Mouse (Mus musculus): ENCODE data around the gene Atp2b2. TPM values are rescaled to one million over a fixed set of nuclear protein-coding genes. Genes with fewer than 3 reads are reported as not detected.

Gene Atp2b2
- total RNA-seq (2021): 100 to 1,000 TPM; 324 to 330 TPM

DNA sequence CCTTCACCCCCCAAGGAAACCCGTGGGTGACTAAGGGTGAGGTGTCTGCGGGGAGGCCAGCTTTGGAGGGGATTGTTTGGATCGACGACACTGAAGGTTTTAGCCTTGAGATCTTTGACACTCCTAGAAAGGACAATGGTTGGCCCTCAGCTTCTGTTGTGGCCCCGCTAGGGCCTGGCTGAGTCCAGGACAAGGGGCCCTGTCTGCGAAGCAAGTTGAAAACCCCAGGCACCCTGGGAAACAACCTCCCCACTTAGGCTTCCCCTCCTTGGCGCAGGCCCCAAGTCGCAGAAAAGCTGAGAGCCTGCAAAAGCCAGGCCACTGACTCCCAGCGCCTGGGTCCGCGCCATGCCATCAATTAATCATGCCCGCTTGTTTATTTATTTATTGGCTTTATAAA, at the start of gene Atp2b2:
TSS of gene Atp2b2 (minus strand) at position 282 of the 400 bp plus-strand sequence.
- no peak for DNase-seq

DNA sequence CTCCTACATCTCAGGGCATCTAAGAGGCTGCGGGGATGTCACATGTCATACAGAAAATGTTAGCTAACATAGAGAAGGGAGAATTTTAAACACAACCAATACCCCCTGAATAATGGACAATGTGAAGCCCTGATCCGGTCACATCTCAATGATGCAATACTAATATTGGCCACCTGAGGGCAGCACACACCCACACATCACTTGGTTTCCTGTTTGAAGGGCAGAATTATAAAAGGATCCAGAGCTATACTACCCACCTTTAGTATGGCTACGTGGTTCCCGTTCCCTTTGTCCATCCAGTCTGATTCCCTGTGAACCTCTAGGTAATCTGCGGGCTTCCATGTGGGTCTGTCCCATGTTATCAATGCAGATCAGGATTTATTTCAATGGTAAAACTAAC, 47.2 kb upstream of the Atp2b2 start:
- peak; percentile 63 to 66 for DNase-seq

DNA sequence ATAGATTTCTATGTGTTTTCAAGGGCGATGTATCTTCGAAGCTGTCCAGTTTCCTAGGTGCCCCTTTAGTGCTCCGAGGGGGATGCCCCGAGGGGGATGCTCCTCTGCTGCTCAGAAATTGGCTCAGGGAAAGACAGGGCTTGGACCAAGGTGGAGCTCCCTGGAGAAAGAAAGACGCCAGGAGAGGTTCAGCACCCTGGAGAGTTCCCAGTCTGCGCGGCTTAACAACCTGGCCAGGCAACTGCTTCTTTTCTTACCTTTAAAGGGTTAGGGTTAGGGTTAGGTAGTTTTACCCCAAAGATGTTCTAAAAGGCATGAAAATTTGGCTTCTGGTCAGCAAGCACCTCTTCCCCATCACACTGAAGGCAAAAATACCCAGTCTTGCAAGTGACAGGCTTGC, 44.7 kb upstream of the Atp2b2 start:
- DNase-seq: no peak

DNA sequence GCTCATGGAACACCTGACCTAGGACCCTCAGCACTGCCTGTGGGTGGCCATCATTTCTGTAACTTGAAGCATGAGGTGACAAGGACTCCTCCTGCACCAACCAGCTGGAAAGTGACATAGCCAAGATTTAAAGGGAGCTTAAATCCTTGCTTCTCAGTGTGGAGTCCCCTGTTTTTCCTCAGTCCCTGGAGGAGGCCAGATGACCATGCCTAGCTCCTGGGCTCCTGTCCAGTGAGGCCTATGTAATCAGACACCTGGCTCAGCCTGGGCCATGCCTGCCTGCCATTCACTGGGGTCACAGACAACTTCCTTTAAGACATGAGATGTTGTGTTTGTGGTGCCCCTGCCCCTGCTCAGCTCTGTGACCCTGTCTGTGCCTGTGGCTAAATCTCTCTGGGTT, 36.1 kb upstream of the Atp2b2 start:
- no peak for DNase-seq

DNA sequence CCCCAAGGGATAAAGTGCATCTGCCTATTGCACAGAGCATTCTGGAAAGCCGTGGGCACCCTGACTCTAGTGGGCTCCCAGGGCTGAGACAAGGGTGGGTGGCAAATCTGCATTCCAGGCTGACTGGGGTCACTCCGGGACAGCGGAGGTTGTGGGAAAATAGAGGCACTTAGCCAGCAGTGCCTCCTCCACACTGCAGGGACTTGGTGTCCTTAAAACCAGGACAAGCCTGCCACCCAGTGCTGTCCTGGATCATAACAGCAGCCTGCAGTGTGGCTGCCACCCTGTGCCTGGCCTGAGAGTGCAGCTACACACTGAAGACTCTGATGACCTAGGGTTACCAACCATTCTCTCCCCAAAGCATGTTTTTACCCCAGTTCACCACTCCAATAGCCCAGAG, 34.1 kb upstream of the Atp2b2 start:
- peak; percentile 72 to 75 for DNase-seq

DNA sequence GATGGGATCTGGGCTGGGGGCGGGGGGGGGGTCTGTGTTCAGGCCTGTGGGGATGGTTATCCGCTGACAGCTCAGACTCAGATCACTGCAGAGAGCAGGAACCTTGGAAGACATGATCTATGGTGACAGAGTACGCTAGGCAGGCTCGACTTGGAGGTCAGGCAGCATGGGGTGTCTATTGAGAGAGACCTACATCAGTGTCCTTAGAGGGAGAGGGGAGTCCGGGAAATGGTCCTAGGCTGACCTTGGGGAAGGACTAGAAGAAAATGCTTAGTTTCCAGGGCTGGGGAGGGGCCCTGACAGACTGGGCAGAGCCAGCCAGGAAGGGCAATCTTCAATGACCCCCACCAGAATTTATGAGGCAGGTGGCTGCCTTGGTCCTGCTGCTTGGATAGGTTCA, 33.6 kb upstream of the Atp2b2 start:
- no peak for DNase-seq

- DNase-seq: no peak
Measured at GRCm38 (mm10) chr6:114074929-114075328, 32.5 kb upstream of the Atp2b2 start.

DNA sequence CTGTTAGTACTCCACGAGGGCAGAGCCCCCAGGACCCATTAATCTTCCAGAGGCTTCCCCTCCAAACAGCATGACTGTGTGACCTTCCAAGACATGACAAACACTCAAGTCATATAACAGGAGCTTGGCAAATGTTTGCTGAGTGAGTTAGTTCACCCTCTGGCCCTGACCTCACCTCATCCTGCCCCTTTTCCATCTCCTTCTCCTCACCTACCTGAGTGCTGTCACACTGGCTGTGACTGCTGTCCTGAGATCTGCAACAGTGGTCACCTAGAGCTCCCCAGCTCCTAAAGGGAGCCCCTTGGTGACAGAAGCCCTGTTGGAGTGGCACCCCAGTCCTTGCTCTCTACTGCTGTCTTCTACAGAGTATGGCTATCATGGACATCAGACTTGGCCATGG, 31.8 kb upstream of the Atp2b2 start:
- no peak for DNase-seq

GRCm38 (mm10) chr6:114071564-114071963, 29.2 kb upstream of the Atp2b2 start:
- peak; percentile 39 to 49 for DNase-seq

GRCm38 (mm10) chr6:114063100-114063499, 20.7 kb upstream of the Atp2b2 start:
- no peak for DNase-seq

- no peak for DNase-seq
Measured at GRCm38 (mm10) chr6:114062688-114063087, 20.3 kb upstream of the Atp2b2 start.

GRCm38 (mm10) chr6:114059206-114059605, 16.8 kb upstream of the Atp2b2 start:
- DNase-seq: no peak

GRCm38 (mm10) chr6:114058030-114058808, 15.8 kb upstream of the Atp2b2 start:
- DNase-seq: no peak

DNA sequence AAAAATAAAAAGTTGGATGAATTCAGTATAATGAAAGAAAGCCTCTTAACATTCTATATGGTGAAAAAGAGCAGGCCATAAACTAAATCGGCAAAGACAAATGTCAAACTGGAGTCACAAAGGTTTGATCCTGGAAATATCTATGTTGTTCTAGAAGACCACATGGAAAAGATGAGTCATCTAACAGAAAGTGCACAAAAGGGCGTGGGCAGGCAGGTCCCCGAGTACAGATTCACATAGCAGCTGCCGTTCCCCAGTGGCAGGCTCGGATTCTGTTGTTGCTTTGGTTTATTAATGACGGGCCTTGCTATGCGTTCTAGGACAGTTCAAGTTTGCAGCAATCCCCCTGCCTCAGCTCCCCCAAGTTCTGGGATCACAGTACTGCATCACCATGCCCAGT, 12.9 kb upstream of the Atp2b2 start:
- peak; percentile 44 to 48 for DNase-seq

- no peak for DNase-seq
Measured at GRCm38 (mm10) chr6:114044962-114045361, 2.5 kb upstream of the Atp2b2 start.

DNA sequence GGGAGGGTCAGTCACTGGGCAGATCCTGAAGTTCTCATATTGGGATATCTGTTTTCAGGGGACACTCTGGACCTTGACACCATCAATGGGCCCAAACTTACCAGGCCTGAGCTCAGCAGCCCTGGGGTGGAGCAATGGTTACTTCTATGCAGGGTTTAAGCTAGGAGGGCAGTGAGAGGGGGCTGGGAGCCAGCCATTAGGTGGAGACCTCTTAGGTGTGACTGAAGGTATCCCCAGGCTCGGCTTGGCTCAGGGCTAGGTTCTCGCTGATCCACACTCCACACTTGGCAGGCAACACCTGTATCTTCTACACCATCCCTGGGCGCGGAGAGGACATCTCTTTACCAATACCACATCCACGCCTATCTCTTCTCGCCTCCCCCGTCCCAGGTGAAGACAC, 423 bp upstream of the Atp2b2 start:
- no peak for DNase-seq

DNA sequence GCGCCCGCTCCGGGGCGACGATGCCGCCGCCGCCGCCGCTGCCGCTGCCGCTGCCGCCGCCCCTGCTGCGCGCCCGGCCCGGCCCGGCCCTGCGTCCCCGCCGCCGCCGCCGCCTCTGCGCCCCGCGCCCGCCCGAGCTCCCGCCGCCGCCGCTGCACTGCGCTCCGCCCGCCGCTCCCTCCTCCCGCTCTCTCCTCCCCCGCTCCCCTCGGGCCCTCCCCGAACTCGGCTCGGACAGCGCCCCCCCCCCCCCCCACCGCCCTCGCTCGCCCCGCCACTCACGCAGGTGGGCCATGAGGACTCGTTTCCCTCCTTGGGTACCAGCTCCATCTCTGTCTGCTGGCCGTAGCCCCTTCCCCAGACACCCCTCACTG, 515 bp downstream of the Atp2b2 start:
- no peak for DNase-seq

DNA sequence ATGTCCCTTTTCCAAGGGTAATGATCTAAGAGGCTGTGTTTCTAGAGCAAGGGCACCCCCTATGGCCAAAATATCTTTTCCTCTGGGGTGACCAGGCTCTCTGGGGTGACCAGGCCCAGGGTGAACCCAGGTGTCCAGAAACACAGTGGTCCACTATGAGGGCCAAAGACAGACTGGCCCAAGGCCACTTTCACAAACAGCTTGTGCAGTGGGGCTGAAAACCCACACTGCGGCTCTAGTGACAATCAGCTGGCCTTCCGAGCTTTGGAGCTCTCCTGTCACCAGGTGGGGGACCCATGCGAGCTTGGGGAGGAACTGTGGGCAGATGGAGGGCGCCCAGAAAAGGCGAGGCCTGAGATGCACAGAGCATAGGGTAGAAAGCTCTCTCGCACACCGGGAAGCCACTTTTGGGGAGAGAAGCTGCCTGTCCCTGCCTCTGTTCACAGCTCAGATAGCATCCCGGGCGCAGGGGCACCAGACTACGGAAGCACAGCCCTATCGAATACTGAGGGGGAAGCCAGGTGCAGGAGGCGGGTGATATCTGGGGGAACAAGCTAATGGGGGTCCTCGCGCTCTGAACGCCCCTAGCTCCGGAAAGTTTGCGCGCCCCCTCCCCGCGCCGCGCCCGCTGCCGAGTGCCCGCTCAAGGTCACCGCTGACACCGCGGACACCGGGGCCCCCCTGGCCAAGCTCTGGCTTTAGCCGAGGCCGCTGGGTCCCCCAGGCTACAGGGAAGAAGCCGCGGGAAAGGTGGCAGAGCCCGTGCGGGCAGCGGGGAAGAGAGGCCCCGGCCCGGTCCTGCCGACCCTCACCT, 1.1 kb downstream of the Atp2b2 start:
- peak; percentile 49 to 62 for DNase-seq

DNA sequence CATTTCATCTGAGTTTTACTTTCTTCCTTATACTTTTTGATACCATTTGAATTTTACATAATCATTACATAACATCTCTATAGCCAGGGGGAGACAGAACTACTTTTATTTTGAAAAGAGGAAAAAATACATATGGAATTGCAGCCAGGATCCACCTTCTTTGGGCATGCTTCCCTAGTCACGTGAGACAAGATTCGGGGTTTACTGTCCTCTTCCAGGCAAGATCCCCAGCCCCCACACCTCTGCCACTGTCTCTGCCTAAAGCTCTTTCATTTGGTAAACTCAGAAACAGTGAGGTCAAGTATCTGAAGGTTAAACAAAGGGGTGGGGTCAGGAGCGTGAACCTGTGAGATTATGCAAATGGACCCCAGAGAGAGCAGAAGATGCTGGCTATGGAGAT, 6.7 kb downstream of the Atp2b2 start:
- no peak for DNase-seq

GRCm38 (mm10) chr6:114032822-114033221, 9.6 kb downstream of the Atp2b2 start:
- DNase-seq: peak; percentile 47 to 49

DNA sequence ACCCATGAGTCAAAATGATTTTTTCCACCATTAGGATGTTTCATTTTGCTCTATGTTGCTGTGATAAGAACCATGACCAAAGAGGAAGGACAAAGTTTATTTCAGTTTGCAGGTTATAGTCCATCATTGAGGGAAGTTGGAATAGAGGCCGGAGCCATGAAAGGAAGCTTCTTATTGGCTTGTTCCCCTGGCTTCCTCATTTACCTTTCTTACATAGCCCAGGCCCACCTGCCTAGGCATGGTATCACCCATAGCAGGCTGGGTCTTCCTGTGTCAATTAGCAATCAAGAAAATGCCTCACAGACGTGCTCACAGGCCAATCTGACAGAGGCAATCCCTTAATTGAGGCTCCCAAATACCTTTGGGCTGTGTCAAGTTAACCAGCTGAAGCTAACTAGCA, 18.6 kb downstream of the Atp2b2 start:
- no peak for DNase-seq

DNA sequence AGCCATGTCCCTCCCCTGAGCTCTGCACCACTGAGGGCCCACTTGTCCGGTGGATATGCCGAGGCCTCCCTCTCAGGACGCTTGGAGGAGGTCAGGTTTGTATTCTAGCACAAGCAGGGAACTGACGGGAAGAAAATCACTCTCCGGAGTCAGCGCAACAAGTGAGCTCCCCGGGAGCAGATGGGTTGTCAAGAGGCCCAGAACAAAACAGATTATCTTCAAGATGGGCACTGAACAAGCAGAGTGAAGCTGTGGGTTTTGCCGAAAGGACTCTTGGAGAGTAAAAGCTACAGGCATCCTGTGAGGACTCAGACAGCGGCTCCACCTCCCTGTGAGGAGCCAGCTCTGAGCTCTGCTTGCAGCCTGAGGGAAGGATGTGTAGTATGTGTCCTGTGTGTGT, 20.3 kb downstream of the Atp2b2 start:
- DNase-seq: peak; percentile 39 to 47

- no peak for DNase-seq
Measured at GRCm38 (mm10) chr6:114013801-114014200, 28.6 kb downstream of the Atp2b2 start.

DNA sequence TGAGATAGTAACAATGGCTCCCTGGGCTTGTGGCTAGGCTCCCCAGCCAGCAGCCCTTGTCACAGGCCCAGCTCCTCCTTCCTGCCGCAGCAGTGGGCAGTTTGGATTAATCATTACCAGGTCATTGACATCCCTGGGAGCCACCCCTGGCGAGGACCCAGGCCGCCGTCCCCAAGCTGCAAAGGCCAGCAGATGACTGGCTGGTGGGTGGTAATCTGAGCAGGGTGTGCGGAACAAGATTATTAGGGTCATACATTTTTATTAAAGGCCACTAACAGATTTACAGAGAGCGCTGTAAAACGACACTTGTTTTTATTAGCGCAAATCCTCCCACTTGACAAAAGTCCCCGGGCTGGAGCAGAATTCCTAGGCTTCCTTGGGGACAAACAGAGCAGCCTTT, 29.6 kb downstream of the Atp2b2 start:
- no peak for DNase-seq
